Mouse (Mus musculus): Measurements from ENCODE around the gene Ppm1e.
A peak's percentile ranks its signal among the peaks of the same experiment; 100 is the strongest.
"Not testable (repeated sequence)": the region's sequence is repeated elsewhere in the genome, so short reads cannot be mapped to it uniquely, and the experiment has no call there.

Gene Ppm1e

GRCm38 (mm10) chr11:87309329-87310074, 49.3 kb downstream of the Ppm1e start:
- no peak for DNase-seq (ENCODE audit: low spot score in 2 of 2)

- no peak for DNase-seq (ENCODE audit: low spot score in 2 of 2)
Measured at GRCm38 (mm10) chr11:87299066-87299465, 59.8 kb downstream of the Ppm1e start.

GRCm38 (mm10) chr11:87296467-87296866, 62.4 kb downstream of the Ppm1e start:
- no peak for DNase-seq (ENCODE audit: low spot score in 2 of 2)

GRCm38 (mm10) chr11:87295636-87296035, 63.2 kb downstream of the Ppm1e start:
- DNase-seq (ENCODE audit: low spot score in 2 of 2) = no peak

DNA sequence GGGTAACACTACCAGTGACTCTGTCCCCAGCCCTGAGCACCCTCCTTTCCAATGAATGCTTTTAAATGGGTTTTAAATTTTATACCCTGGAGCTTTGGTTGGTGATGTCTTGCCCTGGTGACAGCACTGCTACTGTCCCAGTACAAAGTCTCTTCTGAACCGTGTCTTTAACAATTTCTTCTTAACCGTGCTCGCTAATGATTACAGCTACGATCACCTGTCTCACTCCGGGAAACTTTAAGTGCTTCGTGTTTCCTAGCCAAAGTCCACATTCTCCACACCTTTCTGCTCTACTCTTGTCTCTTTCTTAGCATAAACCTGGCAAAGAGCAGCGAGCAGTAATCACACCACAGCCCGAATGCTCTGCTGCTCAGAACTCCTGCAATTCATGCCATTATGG, 69.5 kb downstream of the Ppm1e start:
- no peak for DNase-seq (ENCODE audit: low spot score in 2 of 2)

- no peak for DNase-seq (ENCODE audit: low spot score in 2 of 2)
Measured at GRCm38 (mm10) chr11:87286194-87286593, 72.6 kb downstream of the Ppm1e start.

- no peak for DNase-seq (ENCODE audit: low spot score in 2 of 2)
Measured at GRCm38 (mm10) chr11:87281907-87282475, 76.8 kb downstream of the Ppm1e start.

GRCm38 (mm10) chr11:87279461-87279860, 79.4 kb downstream of the Ppm1e start:
- no peak for DNase-seq (ENCODE audit: low spot score in 2 of 2)

GRCm38 (mm10) chr11:87278807-87279206, 80.0 kb downstream of the Ppm1e start:
- DNase-seq (ENCODE audit: low spot score in 2 of 2) = no peak

GRCm38 (mm10) chr11:87276240-87276985, 82.4 kb downstream of the Ppm1e start:
- DNase-seq (ENCODE audit: low spot score in 2 of 2) = peak in 1 of 2 experiments; percentile 37

- no peak for DNase-seq (ENCODE audit: low spot score in 2 of 2)
Measured at GRCm38 (mm10) chr11:87275420-87276048, 83.3 kb downstream of the Ppm1e start.

DNA sequence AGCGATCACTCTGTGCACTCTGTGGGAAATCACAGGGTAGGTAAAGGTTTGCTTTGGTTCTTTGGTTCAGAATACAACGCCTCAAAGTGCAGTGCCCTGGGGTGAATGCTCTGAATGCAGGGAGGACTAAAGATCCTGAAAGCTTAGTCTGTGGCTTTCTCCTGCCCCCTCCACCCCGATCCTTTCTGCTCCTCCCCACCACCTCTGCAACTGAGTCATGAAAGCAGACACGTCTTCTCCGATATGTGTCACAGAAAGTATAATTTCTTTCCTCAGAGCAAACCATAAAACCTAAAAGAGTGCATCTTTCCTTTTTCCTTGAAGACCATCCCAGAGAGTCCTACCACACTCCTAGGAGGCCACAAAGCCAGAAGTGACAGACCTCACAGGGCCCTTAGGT, 86.1 kb downstream of the Ppm1e start:
- no peak for DNase-seq (ENCODE audit: low spot score in 2 of 2)

GRCm38 (mm10) chr11:87271479-87271878, 87.3 kb downstream of the Ppm1e start:
- DNase-seq (ENCODE audit: low spot score in 2 of 2) = no peak

DNA sequence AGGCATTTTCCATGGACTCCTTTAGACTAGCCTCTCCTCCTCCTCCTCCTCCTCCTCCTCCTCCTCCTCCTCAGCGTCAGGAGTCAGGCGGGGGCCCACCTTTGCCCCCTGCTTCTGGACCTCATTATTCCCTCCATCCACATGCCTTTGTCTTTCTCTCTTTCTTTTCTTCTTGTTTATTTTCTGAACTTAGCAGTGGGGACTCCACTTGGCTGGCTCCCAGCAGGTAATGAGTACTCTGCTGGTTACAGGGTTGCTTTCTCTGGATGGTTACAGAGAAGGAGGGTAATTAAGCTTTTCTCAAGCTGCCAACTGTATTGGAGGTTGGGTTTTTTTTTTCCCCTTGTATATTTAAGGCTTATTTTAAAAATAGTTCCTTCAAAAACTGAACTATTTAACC, 87.9 kb downstream of the Ppm1e start:
- peak; percentile 36 to 44 for DNase-seq (ENCODE audit: low spot score in 2 of 2)

GRCm38 (mm10) chr11:87270446-87270845, 88.4 kb downstream of the Ppm1e start:
- no peak for DNase-seq (ENCODE audit: low spot score in 2 of 2)

- DNase-seq (ENCODE audit: low spot score in 2 of 2) = no peak
Measured at GRCm38 (mm10) chr11:87268803-87269202, 90.0 kb downstream of the Ppm1e start.

GRCm38 (mm10) chr11:87266246-87266645, 92.6 kb downstream of the Ppm1e start:
- DNase-seq (ENCODE audit: low spot score in 2 of 2) = no peak

- no peak for DNase-seq (ENCODE audit: low spot score in 2 of 2)
Measured at GRCm38 (mm10) chr11:87263946-87264345, 94.9 kb downstream of the Ppm1e start.

DNA sequence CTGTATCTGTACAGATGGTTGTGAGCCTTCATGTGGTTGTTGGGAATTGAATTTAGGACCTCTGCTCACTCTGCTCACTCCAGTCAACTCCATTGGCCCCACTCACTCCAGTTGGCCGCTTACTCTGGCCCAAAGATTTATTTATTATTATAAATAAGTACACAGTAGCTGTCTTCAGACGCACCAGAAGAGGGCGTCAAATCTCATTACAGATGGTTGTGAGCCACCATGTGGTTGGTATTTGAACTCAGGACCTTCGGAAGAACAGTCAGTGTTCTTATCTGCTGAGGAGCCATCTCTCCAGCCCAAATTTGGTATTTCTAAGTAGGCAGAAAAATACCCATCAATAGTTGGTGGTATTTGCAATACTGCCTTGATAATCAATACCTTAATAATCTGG, 97.1 kb downstream of the Ppm1e start:
- DNase-seq (ENCODE audit: low spot score in 2 of 2) = not testable (repeated sequence)

- no peak for DNase-seq (ENCODE audit: low spot score in 2 of 2)
Measured at GRCm38 (mm10) chr11:87259792-87260191, 99.0 kb downstream of the Ppm1e start.

GRCm38 (mm10) chr11:87257282-87257681, 101.5 kb downstream of the Ppm1e start:
- no peak for DNase-seq (ENCODE audit: low spot score in 2 of 2)

DNA sequence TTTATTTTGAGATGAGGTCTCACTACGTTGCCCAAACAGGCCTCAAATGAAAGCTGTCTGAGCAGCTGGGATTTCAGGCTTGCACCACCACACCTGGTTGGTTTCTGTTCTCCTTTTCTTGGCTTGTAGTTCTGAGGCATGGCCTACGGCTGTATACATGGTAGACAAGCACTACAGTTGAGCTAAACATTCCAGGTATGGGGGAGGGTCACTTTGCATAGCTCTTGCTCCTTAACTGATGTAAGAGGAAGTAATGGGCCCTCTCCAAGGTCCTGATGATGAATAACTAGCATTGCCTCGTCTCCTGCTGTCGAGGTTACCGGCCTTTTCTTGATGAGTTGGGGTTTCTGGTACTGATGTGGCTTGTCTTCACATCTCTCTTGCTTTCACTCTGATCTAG, 104.7 kb downstream of the Ppm1e start:
- no peak for DNase-seq (ENCODE audit: low spot score in 2 of 2)

All from frontal cortex, postnatal 10 days (tissue).